8 mouse cellular contexts compared by ENCODE assay signal in the genomic region with DNA sequence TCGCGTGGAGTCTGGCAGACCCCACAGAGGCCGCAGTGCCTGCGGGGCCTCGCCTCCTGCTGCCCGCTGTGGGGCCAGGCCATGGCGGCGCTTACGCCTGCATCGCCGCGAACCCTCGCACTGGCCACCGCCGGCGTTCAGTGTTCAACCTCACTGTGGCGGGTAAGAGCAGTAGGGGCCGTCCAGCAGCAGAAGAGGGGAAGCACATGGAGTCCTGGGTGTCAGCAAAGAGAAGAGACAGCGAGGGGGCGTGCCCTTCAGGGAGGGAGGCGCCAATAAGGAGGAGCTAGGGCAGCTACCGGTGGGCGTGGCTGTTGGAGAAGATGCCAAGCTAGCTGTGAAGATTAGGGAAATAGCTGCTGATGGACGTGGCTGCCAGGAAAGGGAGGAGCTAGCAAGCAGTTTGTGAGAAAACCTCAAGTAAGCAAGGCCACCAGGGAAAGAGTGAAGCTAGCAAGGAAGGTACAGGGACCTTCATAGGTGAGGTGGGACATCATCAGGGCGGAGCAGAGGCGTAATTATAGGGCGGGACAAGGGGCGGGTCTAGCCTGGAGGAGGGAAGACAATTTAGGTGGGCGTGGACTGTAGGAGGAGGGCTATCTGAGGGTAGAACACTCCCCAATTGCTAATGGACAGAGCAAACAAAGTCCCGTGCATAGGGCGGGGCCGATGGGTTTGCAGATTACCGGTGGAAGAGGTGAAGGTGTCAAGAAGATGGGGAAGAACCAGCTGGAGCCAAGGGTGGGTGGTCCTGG. TPM values are rescaled to one million over a fixed set of nuclear protein-coding genes. Genes with fewer than 3 reads are reported as not detected.
DNase-seq lines count a peak whose midpoint lies in the region; ATAC-seq lines count a peak whose summit lies in the region.

No protein-coding gene starts in this region.

- DNase-seq in adrenal gland, postnatal 10 days = peak; percentile 92
- peak; percentile 70 for DNase-seq in embryo, embryonic 11.5 days (ENCODE audit: low read depth, low spot score)
- DNase-seq in gastrocnemius, postnatal 25 days = peak; percentile 80
- peak; percentile 64 to 73 for DNase-seq in left cerebral cortex, postnatal 36 days (ENCODE audit: low spot score in 2 of 2)
- peak; percentile 87 for DNase-seq in midbrain, embryonic 10.5 days (ENCODE audit: low spot score)
- peak; percentile 64 to 74 for DNase-seq in right cerebral cortex, postnatal 36 days (ENCODE audit: low spot score in 2 of 2)
- peak; percentile 87 to 91 for DNase-seq in urinary bladder, postnatal 4 days (ENCODE audit: low spot score in 2 of 2)

- ATAC-seq in inflammation-experienced regulatory T-cells, adult 6 months = peak; percentile 84

- H3K27ac ChIP-seq in midbrain, embryonic 10.5 days (replicated peaks) = peak overlapping the region; percentile 55; the same call in 1 of the 2 replicates

- H3K36me3 ChIP-seq in midbrain, embryonic 10.5 days = no peaks in the 10 kb centered on the region

- intact Hi-C loops in left cerebral cortex, postnatal 36 days (cut with DNase I) = loop anchor here (10.0 kb wide), 2 partner anchors 119 to 181 kb away; no protein-coding TSS in a partner anchor

- H3K9me3 ChIP-seq in midbrain, embryonic 10.5 days (replicated peaks) = no peaks in the 10 kb centered on the region

- H3K4me1 ChIP-seq in midbrain, embryonic 10.5 days = peaks cover 20% of the 10 kb centered on the region

- peak overlapping the region; percentile 62 for H3K4me3 ChIP-seq in midbrain, embryonic 10.5 days

- H3K27me3 ChIP-seq in midbrain, embryonic 10.5 days (ENCODE audit: low read depth, poor library complexity, severe bottlenecking) = peaks cover 55% of the 10 kb centered on the region

- WGBS in midbrain, embryonic 10.5 days = 1% methylated on average over 33 of the region's 33 CpGs

RNA-seq across cellular contexts. Expression of gene Vsig10l, which starts 2.6 kb away (rescaled TPM):
- 1 to 10 TPM; 4.7 to 5.4 TPM for total RNA-seq in adrenal gland, postnatal 10 days (2021)
- 1 to 10 TPM in 1 of 2 experiments, under 1 TPM in 1; 0.79 to 1.2 TPM for total RNA-seq in gastrocnemius, postnatal 25 days (2021)
- polyA plus RNA-seq in inflammation-experienced regulatory T-cells, adult 6 months (2017; shearing (Covaris generic)) = 1 to 10 TPM; 2.4 to 6.8 (median 2.9) TPM
- 1 to 10 TPM; 2.2 to 2.6 TPM for total RNA-seq in left cerebral cortex, postnatal 36 days (2021)
- polyA plus RNA-seq in midbrain, embryonic 10.5 days (2016; fragmentation: Nextera tagmentation; extraction: Ambion mirVana) = 2.2 and 3.6 TPM in 2 replicates

RNA-seq across cellular contexts. Expression of gene Gm45233, which starts 21.6 kb away (rescaled TPM):
- total RNA-seq in adrenal gland, postnatal 10 days (2021) = 1 to 10 TPM in 1 of 2 experiments, under 1 TPM in 1; 0.69 to 1.1 TPM
- under 1 TPM; 0.46 to 0.62 TPM for total RNA-seq in gastrocnemius, postnatal 25 days (2021)
- not detected for polyA plus RNA-seq in inflammation-experienced regulatory T-cells, adult 6 months (2017; shearing (Covaris generic))
- 1 to 10 TPM in 1 of 2 experiments, not detected in 1; 1.7 TPM for total RNA-seq in left cerebral cortex, postnatal 36 days (2021)
- not detected in 2 replicates for polyA plus RNA-seq in midbrain, embryonic 10.5 days (2016; fragmentation: Nextera tagmentation; extraction: Ambion mirVana)

RNA-seq across cellular contexts. Expression of gene Etfb, which starts 21.6 kb away (rescaled TPM):
- 1,000 to 10,000 TPM; 1,536 to 1,703 TPM for total RNA-seq in adrenal gland, postnatal 10 days (2021)
- 100 to 1,000 TPM; 310 to 323 TPM for total RNA-seq in gastrocnemius, postnatal 25 days (2021)
- polyA plus RNA-seq in inflammation-experienced regulatory T-cells, adult 6 months (2017; shearing (Covaris generic)) = 100 to 1,000 TPM; 173 to 290 (median 214) TPM
- 10 to 100 TPM; 50.8 to 60.6 TPM for total RNA-seq in left cerebral cortex, postnatal 36 days (2021)
- 246 and 264 TPM in 2 replicates for polyA plus RNA-seq in midbrain, embryonic 10.5 days (2016; fragmentation: Nextera tagmentation; extraction: Ambion mirVana)

RNA-seq across cellular contexts. Expression of gene Iglon5, which starts 24.4 kb away (rescaled TPM):
- total RNA-seq in adrenal gland, postnatal 10 days (2021) = 1 to 10 TPM; 1.3 to 2.4 TPM
- under 1 TPM; 0.31 to 0.32 TPM for total RNA-seq in gastrocnemius, postnatal 25 days (2021)
- under 1 TPM in 2 of 3 experiments, not detected in 1; 0.15 to 0.36 TPM for polyA plus RNA-seq in inflammation-experienced regulatory T-cells, adult 6 months (2017; shearing (Covaris generic))
- 10 to 100 TPM; 27.3 to 28.1 TPM for total RNA-seq in left cerebral cortex, postnatal 36 days (2021)
- 0.70 and 2.0 TPM in 2 replicates for polyA plus RNA-seq in midbrain, embryonic 10.5 days (2016; fragmentation: Nextera tagmentation; extraction: Ambion mirVana)

RNA-seq across cellular contexts. Expression of gene Cldnd2, which starts 24.9 kb away (rescaled TPM):
- total RNA-seq in adrenal gland, postnatal 10 days (2021) = not detected
- not detected for total RNA-seq in gastrocnemius, postnatal 25 days (2021)
- under 1 TPM in 1 of 3 experiments, not detected in 2; 0.80 TPM for polyA plus RNA-seq in inflammation-experienced regulatory T-cells, adult 6 months (2017; shearing (Covaris generic))
- total RNA-seq in left cerebral cortex, postnatal 36 days (2021) = not detected
- polyA plus RNA-seq in midbrain, embryonic 10.5 days (2016; fragmentation: Nextera tagmentation; extraction: Ambion mirVana) = not detected in 2 replicates

Comparison
In these comparisons a context has a peak if more than half of its experiments do, and no peak if none do; other contexts are left out.
1. Peak in every context shown above with its lines: DNase-seq, ATAC-seq, H3K4me3 ChIP-seq and H3K27ac ChIP-seq.
2. RNA of gene Etfb, which starts 21.6 kb away (total RNA-seq): 1,536 to 1,703 TPM in adrenal gland, postnatal 10 days and 310 to 323 TPM in gastrocnemius, postnatal 25 days; 50.8 to 60.6 TPM in left cerebral cortex, postnatal 36 days; every median in the first group is over 4 times any median in the second.